Mouse (Mus musculus): ENCODE data around the gene Prex1.

DNA sequence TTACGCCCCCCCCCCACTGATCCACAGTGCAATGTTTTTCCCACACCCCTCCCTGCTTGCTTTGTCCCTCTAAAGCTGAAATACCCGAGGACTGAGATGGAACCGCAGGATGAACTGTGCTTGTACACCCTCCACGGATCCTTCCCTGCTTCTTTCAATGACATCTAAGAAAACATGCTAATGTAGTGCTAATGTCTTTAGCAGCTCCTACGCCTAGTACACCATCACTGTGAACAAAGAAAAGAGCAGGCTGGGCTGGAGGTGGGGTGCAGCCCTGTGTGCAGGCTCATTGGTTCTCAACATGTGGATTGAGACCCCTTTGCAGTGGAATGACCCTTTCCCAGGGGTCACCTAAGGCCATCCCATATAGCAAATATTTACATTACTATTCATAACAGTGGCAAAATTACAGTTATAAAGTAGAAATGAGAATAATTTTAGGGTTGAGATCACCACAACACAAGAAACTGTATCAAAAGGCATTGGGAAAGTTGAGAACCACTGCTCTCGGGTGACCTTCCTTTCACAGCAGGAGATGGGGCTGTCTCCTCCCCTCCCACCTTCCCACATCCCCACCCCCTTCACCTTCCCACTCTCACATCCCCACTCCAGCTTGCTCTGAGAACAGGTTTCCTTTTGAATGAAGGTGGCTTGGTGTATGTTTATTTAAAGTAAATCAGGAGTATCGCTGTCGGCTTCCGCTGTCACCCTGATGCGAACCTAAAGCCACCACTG, 190.3 kb downstream of the Prex1 start:
- no peak for TF ChIP-seq POLR2A (IDR thresholded peaks at IDR 0.05; ENCODE audit: low read depth, low read length)
- no peak for TF ChIP-seq CTCF (IDR thresholded peaks at IDR 0.05; ENCODE audit: extremely low read depth, insufficient read length, insufficient replicate concordance, low read depth, low read length)

Data from small intestine, adult 2 months (tissue).